Mouse (Mus musculus) macrophage (primary cell): ENCODE data around the gene St5. TPM values are rescaled to one million over a fixed set of nuclear protein-coding genes. Genes with fewer than 3 reads are reported as not detected.

Experiments used
- H3K27ac ChIP-seq: fragments of 350-480 bp; formaldehyde crosslinking; 2 replicates; pipeline ENCODE4 v1.9.0; 2021
- H3K36me3 ChIP-seq: fragments of 350-480 bp; formaldehyde crosslinking; 2 replicates; pipeline ENCODE4 v1.9.0; 2021; ENCODE audit errors: inconsistent target
- H3K4me3 ChIP-seq: fragments of 350-480 bp; formaldehyde crosslinking; 2 replicates; pipeline ENCODE4 v1.9.0; 2021; ENCODE audit errors: inconsistent target
- H3K79me2 ChIP-seq: fragments of 350-480 bp; formaldehyde crosslinking; 2 replicates; pipeline ENCODE4 v1.9.0; 2021; ENCODE audit errors: inconsistent target
- WGBS: methylation state at CpG from one replicate; pipeline ENCODE4 v1.1.7; 2026; ENCODE audit warnings: inconsistent platforms; ENCODE audit not compliant: missing documents; 5-methylcytosine and 5-hydroxymethylcytosine counted together
- polyA plus RNA-seq: library from polyadenylated mRNA; stranded (reverse); fragments of 250-400 nt; gene quantifications from 3 replicates; pipeline ENCODE4 v1.2.4, GENCODE M21; 2018; ENCODE audit warnings: inconsistent platforms

Gene St5
- polyA plus RNA-seq, 1 experiment from 2014 or later = 0.98 TPM

DNA sequence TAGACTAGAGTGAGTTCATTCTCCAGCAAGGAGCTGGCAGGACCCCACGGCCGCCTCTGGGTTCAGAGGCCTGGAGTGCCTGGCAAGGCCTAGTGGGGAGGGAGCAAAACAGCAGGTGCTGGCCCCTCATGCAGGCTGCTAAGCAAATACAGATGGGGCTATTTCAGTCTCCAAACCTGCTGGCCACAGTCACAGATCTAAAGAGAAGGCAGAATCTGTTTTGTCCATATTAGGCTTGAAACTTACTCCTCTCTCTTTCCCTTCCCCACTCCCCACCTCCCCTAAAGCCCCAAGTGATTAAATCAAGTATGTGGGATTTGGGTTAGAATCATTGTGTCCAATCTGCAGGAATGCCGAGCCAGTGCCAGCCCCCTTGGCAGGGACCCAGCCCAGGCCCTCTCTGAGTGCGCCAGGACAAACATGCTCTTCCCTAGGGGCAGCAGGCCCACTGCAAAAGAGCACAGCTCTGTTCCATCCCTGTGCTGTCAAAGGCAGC lies 166.9 kb downstream of the St5 start:
- Histone ChIP-seq H3K4me3 (no peak overlapping the region), H3K27ac (no peak overlapping the region), H3K36me3 (no peaks in the 10 kb centered on the region), H3K79me2 (no peaks in the 10 kb centered on the region)
- WGBS = 95% methylated on average over 4 of the region's 4 CpGs

DNA sequence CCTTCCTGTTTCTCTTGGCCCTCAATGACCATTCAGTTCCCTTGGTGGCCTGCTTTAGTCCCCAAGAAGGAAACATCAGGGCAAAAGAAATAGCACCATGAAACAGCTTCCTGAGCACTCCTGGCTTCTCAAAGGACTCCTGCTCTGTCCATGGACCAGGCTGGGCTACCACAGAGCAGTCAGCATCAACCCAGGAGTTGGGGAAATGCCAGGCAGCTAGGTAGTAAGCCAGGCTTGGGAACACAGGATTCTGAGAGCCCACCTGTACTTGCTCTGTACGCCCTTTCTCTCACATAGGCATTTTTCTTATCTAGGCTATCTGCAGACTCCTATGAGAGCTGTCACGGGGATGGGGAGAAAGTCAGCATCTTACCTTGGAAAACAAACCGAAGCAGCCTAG lies 168.5 kb downstream of the St5 start:
- H3K79me2 ChIP-seq = no peaks in the 10 kb centered on the region
- H3K36me3 ChIP-seq = no peaks in the 10 kb centered on the region
- no peak overlapping the region for H3K27ac ChIP-seq
- 87% methylated on average over 3 of the region's 3 CpGs for WGBS
- no peak overlapping the region for H3K4me3 ChIP-seq

DNA sequence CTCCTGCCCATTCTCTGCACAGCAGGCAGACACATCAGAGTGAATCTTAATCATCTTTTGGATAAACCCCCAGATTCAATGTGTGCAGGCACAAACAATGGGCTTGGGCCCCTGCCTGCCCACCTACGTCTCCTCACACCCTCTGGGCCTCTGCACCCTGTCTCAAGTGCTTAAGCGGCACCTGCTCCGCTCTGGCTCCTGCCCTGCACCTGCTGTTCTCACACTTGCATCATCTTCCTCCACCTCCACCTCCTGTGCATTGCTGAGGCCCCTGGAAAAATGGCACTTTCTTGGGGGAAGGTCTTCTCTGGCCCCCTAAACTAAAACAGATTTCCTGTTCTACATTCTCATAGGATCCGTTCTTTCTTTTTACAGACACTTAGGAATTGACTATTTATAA lies 169.5 kb downstream of the St5 start:
- H3K36me3 ChIP-seq = no peaks in the 10 kb centered on the region
- no peak overlapping the region for H3K27ac ChIP-seq
- H3K4me3 ChIP-seq = no peak overlapping the region
- H3K79me2 ChIP-seq = no peaks in the 10 kb centered on the region
- 93% methylated on average over 4 of the region's 4 CpGs for WGBS

DNA sequence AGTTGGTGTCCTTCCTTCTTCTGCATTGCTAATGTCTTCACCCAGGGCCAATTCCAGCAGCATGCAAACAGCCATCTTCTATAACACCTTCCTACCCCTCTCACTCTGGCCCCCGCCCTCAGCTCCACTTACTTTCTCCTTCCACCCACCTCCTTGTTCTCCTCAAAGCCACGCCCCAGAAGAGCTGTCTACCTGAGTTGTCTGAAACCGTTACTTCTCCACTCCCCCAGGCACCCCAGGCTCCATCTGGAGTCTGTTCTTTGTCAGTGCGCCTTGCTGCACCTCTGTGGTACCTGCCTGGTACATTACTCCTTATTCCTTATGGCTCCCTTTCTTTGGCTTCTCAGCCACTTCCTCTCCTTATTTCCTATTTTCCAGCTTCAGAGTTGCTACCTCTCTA lies 170.3 kb downstream of the St5 start:
- Histone ChIP-seq H3K79me2 (no peaks in the 10 kb centered on the region), H3K36me3 (no peaks in the 10 kb centered on the region)
- WGBS = 85% methylated on average over 4 of the region's 4 CpGs

DNA sequence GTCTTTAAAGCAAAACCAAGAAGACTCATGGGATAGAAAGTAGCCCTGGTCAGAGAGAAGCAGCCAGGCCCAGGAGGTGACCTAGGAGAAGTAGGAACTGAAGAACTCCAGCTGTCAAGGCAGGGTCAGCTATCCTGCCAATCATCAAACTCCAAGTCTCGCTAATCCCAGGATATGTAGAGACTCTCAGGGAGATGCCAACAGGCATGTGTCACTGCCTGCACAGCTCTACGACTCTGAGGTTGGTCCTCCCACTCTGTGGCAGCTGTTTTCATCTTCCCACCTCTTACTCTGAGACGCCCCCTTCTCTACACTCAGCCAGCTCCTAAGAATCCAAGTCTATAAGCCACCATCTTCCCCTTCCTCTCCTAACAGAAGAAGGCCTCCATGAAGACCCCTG lies 170.7 kb downstream of the St5 start:
- 92% methylated on average over 3 of the region's 3 CpGs for WGBS
- Histone ChIP-seq H3K79me2 (no peaks in the 10 kb centered on the region), H3K4me3 (no peak overlapping the region), H3K36me3 (no peaks in the 10 kb centered on the region), H3K27ac (no peak overlapping the region)

More for the DNA sequence above, 170.3 kb downstream of the St5 start:
- H3K27ac ChIP-seq = no peak overlapping the region
- H3K4me3 ChIP-seq = no peak overlapping the region

DNA sequence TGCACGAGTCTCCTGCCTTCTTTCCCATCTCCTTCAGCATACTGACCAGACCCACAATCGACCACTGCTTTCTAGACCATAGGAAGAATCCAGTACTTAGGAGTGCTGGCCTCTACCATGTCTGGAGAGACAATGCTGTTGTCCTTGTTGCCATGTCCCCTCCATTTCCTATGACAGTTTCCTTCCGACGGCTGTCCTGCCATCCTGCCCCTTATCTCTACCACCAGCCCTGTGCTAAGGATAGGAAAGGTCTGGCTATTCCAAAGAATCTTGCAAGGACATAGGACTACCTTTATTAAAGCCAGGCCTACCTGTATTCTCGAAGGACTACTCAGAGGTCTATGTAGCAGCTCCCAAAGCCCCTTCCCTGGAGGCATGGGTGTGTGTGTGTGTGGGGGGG lies 171.9 kb downstream of the St5 start:
- WGBS = 79% methylated on average over 5 of the region's 5 CpGs
- H3K4me3 ChIP-seq = no peak overlapping the region
- H3K27ac ChIP-seq = no peak overlapping the region
- H3K36me3 ChIP-seq = no peaks in the 10 kb centered on the region
- no peaks in the 10 kb centered on the region for H3K79me2 ChIP-seq

DNA sequence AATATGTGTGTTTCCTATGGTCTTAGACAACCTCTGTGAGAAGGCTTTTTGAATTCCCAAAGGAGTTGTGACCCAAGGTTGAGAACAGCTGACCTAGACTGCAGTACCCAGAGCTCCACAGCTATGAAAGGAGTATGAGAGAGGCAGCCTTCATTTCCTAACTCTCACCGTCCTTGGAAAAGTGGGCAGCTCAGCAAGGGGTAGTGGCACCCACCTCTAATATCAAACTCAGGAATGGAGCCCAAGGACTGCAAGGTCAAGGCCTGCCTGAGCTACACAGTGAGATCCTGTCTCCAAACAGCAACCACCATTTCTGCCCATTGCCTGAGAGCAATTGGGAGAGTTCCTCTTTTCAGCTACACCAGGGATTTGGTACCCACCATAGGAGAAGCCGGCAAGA lies 173.7 kb downstream of the St5 start:
- H3K36me3 ChIP-seq = no peaks in the 10 kb centered on the region
- WGBS = 45% methylated on average over 2 of the region's 2 CpGs
- no peak overlapping the region for H3K4me3 ChIP-seq

DNA sequence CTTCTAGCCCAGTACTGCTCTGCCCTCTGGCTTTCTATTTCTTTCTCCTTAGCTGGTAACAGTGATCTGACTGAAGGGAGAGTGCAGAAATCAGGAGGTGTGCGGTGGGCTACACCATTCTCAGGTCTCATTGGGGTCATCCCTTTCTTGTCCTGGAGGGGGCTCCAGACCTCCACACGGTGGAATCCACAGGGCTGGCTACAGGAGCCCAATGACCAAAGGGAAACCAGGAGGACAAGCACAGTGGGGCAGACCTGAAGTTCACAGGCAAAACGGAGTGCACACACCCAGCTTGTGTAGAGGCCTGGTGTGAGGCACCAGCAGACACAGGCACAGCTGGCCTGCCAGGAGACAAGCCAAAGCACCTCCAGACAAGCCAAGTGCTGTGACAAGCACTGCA lies 175.0 kb downstream of the St5 start:
- H3K36me3 ChIP-seq = peaks cover 6% of the 10 kb centered on the region; the same call in 1 of the 2 replicates

More for the DNA sequence above, 173.7 kb downstream of the St5 start:
- Histone ChIP-seq H3K27ac (no peak overlapping the region), H3K79me2 (no peaks in the 10 kb centered on the region)

DNA sequence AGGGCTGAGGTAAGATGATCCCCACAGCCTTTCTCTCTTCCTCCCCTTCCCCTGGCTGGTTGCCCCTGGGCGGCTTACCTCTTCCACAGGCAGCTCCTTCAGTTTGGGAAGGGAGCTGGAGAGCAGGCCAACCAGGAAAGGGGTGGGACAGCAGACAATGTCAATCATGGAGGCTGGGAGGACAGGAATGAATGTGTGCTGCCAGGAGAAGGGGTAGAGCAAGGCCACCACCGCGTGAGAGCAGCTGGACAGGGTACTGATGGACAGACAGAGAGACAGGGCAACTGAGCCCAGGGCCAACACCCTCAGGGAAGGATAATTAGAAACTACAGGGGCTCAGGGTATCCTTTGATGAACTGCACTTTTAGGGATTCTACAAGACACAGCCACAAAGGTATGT lies 175.9 kb downstream of the St5 start:
- 94% methylated on average over 3 of the region's 3 CpGs for WGBS
- peaks cover 14% of the 10 kb centered on the region for H3K36me3 ChIP-seq
- H3K79me2 ChIP-seq = no peaks in the 10 kb centered on the region
- H3K27ac ChIP-seq = no peak overlapping the region
- H3K4me3 ChIP-seq = no peak overlapping the region

More for the DNA sequence above, 175.0 kb downstream of the St5 start:
- H3K4me3 ChIP-seq = no peak overlapping the region
- no peak overlapping the region for H3K27ac ChIP-seq
- H3K79me2 ChIP-seq = no peaks in the 10 kb centered on the region
- WGBS = 55% methylated on average over 3 of the region's 3 CpGs

DNA sequence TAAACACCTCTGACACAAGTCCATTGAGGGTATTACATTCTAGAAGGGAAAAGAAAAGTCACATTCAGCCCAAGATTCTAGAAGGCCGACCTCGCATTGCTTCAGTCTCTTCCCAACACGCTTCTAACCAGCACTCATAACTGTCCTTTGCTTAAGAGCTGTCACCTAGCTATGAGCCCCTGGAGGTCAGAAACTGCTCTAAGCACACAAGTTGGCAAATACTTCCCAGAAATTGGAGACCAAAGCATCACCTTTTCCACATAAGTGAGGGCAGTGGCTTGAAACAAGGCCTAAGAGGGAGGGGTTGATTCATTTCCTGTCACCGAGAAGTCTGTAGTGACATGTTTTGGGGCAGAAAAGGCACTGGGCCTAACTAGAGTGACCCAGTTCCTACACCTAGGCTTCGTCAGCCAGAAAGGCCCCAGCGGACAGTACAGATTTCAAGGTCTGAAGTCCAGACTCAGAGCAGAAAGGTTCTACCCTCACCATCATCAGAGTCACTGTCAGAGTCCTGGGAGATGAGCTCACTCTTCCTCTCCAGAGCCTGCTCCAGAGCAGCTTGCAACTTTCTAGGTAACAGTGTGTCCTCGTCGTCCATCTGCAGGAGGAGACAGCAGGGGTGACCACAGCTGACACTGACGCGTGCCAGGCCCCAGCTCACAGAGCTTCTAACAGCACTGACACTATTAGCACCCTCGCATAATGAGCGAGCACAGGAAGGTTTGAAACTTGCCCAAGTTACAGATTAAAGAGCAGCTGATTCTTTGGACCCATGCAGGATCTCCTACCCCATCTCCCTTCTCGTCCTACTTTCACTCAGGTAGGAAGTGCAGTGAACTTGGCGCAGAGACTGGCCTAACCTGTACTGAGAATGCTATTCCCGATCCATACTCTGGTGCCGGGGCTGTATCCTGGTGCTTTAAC lies 177.4 kb downstream of the St5 start:
- WGBS = 87% methylated on average over 16 of the region's 16 CpGs
- Histone ChIP-seq H3K4me3 (no peak overlapping the region), H3K27ac (no peak overlapping the region), H3K36me3 (peaks cover 29% of the 10 kb centered on the region), H3K79me2 (peaks cover 2% of the 10 kb centered on the region; the same call in 1 of the 2 replicates)

DNA sequence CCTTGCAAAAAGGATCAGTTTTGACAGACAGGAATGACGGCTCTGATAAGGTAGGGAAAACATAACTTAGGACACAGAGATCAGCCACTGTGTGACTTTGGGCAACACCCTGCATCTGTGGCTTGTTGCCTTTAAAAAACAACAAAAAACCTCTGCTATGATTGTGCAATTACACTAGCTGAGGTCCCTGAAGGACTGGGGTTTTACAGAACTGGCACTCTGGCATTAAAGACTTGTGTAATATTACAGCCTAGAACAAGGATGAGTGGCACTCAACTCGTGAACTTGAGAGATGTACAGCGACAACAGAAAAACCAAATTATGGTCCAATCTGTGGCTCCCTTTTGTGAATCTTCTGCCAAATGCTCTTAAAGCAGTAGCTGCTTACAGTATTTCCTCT lies 178.6 kb downstream of the St5 start:
- Histone ChIP-seq H3K27ac (no peak overlapping the region), H3K36me3 (peaks cover 30% of the 10 kb centered on the region), H3K79me2 (peaks cover 14% of the 10 kb centered on the region), H3K4me3 (no peak overlapping the region)
- WGBS = 60% methylated on average over 3 of the region's 3 CpGs

DNA sequence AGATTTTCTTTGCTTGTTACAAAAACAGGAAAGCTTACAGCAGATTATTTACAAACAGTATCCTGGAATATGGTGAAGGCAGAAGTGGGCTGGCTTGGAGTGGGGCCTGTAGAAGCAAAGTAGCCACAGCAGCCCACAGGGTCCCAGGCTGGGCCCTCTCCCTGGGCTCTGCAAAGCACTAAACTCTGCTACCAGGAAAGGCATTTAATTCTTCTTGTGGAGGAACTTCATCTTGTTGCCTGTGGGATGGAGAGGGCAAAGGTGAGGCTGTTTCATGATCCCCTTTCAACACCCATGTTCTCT lies 179.0 kb downstream of the St5 start:
- Histone ChIP-seq H3K27ac (no peak overlapping the region), H3K36me3 (peaks cover 30% of the 10 kb centered on the region), H3K79me2 (peaks cover 18% of the 10 kb centered on the region), H3K4me3 (no peak overlapping the region)

DNA sequence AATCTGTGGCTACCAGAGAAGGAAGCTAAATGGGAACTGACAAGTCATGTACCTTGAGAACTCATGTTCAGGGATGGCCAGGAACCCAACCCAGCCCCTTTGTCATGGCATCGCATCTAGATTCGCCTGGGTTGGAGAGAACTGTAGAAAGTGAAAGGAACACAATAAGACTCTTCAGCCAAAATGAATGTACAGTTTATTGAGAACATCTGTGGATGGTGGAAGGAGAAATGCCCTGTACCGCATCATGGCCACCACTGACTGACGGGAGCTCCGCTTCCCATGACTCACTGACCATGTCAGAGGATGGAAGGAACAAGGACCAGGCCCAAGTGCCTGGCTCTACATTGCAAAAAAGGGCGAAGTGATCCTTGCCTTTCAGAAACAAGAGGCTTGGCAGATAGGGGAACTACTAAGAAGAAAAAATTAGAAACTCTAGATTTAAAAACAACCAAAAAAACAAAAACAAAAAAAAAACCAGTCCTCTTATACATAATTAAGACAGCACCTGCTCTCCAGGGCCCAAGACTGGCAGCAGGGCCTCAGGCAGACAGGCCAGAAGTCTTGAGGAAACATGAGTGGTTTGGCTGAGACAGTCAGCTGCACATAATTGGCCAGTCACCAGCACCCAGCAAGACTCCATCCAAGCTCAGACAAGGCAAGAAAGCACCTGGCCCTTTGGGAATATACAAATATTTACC lies 179.5 kb downstream of the St5 start:
- WGBS = 74% methylated on average over 6 of the region's 6 CpGs
- Histone ChIP-seq H3K79me2 (peaks cover 20% of the 10 kb centered on the region), H3K36me3 (peaks cover 30% of the 10 kb centered on the region), H3K27ac (no peak overlapping the region), H3K4me3 (no peak overlapping the region)

DNA sequence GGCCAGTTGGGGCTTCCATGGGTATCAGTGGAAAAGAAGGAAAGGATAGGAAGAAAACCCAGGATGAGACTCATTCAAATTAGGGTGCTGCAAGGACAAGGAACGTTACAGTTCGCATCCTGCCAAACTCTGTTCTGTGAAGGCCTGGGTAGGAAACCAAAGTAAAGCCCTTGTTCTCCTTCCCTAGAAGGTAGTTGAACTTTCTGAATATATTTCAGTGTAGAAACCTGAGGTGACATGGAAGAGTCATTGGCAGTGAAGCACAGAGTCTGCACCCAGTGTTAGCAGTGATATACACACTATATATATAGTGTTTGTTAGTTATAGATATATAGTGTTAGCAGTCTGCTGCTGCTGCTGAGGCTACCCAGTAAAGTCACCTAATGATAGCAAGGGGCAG lies 180.1 kb downstream of the St5 start:
- peaks cover 20% of the 10 kb centered on the region for H3K79me2 ChIP-seq
- 95% methylated on average over 2 of the region's 2 CpGs for WGBS
- no peak overlapping the region for H3K27ac ChIP-seq
- peaks cover 30% of the 10 kb centered on the region for H3K36me3 ChIP-seq
- no peak overlapping the region for H3K4me3 ChIP-seq

DNA sequence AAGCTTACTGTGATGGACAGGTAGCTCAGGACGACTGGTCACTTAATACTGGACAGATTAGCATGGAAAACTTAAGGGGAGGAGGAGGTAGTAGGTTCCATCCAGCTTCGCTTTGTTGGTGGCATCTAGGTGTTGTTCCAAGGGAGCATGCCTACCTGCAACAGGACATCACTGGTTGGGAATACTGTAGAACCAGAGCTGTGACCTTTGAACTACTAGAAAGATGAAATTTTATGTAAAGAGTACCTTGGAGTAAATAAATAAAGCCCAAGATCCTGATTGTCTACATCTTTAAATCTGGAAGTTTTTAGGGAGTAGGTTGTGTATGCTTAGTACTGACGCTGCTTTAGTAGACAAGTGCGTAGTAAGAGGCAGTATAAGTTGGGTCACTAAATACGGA lies 181.3 kb downstream of the St5 start:
- H3K4me3 ChIP-seq = no peak overlapping the region
- peaks cover 20% of the 10 kb centered on the region for H3K79me2 ChIP-seq
- H3K36me3 ChIP-seq = peaks cover 30% of the 10 kb centered on the region
- 87% methylated on average over 5 of the region's 5 CpGs for WGBS
- H3K27ac ChIP-seq = no peak overlapping the region
